Mouse (Mus musculus) stomach, postnatal 0 days (tissue): Measurements from ENCODE around the gene Slc25a35. TPM values are rescaled to one million over a fixed set of nuclear protein-coding genes. Genes with fewer than 3 reads are reported as not detected.
"Not testable (repeated sequence)": the region's sequence is repeated elsewhere in the genome, so short reads cannot be mapped to it uniquely, and the experiment has no call there.

Experiments used
- ATAC-seq: fragments of 200-750 bp; cut with Nextera tagmentation; 2 replicates; pipeline ENCODE4 v1.8.0; 2017; ENCODE audit not compliant: low FRiP score, low TSS enrichment
- DNase-seq: peaks from one replicate; pipeline ENCODE4 v3.0.0-alpha.2; 2016; ENCODE audit warnings: low spot score
- H3K27ac ChIP-seq: fragments of 300-500 bp; sonication (generic); replicated peaks from 2 replicates; pipeline ENCODE4 v1.5.1; 2014; ENCODE audit warnings: mild to moderate bottlenecking, control low read depth
- H3K27me3 ChIP-seq: fragments of 300-500 bp; sonication (generic); 2 replicates; pipeline ENCODE4 v1.6.1; 2014; ENCODE audit warnings: low read length; ENCODE audit not compliant: control insufficient read depth, insufficient read depth
- H3K36me3 ChIP-seq: fragments of 300-500 bp; sonication (generic); 2 replicates; pipeline ENCODE4 v1.6.1; 2014; ENCODE audit warnings: low read length, mixed read lengths; ENCODE audit not compliant: control insufficient read depth, insufficient read depth
- H3K4me1 ChIP-seq: fragments of 300-500 bp; sonication (generic); replicated peaks from 2 replicates; pipeline ENCODE4 v1.6.1; 2014; ENCODE audit warnings: antibody characterized with exemption; ENCODE audit not compliant: control insufficient read depth, insufficient read depth
- H3K4me2 ChIP-seq: fragments of 300-500 bp; sonication (generic); replicated peaks from 2 replicates; pipeline ENCODE4 v1.6.1; 2014; ENCODE audit warnings: low read depth, mild to moderate bottlenecking, control low read depth, moderate library complexity
- H3K4me3 ChIP-seq: fragments of 300-500 bp; sonication (generic); 2 replicates; pipeline ENCODE4 v1.5.1; 2014; ENCODE audit warnings: low read depth, low read length, control low read depth
- H3K9ac ChIP-seq: fragments of 300-500 bp; sonication (generic); 2 replicates; pipeline ENCODE4 v1.6.1; 2014; ENCODE audit warnings: mild to moderate bottlenecking, low read length, control low read depth, mixed read lengths
- H3K9me3 ChIP-seq: fragments of 300-500 bp; sonication (generic); 2 replicates; pipeline ENCODE4 v1.6.1; 2016; ENCODE audit warnings: low read length; ENCODE audit not compliant: control insufficient read depth
- CTCF ChIP-seq: IDR thresholded peaks from 2 replicates; pipeline ENCODE4 v1.5.1; 2016; ENCODE audit warnings: antibody characterized with exemption, low read depth, mild to moderate bottlenecking, moderate library complexity
- EP300 ChIP-seq: optimal IDR thresholded peaks from 2 replicates; pipeline ENCODE3; 2016; ENCODE audit warnings: antibody characterized with exemption
- WGBS: fragments of 180-500 bp; shearing (Covaris S2); extraction: QIAGEN DNeasy Blood & Tissue Kit; methylation state at CpG from one replicate; pipeline ENCODE4 v1.1.7; 2014; 5-methylcytosine and 5-hydroxymethylcytosine counted together
- polyA plus RNA-seq: library from polyadenylated mRNA; unstranded; fragments of >200 nt; fragmentation: Nextera tagmentation; extraction: Ambion mirVana; gene quantifications from 2 replicates; pipeline ENCODE4 v1.2.1, GENCODE M21; 2015

The Slc25a35 gene
- polyA plus RNA-seq, 1 experiment from 2014 or later, result 4.9 TPM

GRCm38 (mm10) chr11:68987365-68987882 is 19.5 kb downstream of the Slc25a35 start:
- Histone ChIP-seq H3K9ac (no peak overlapping the region), H3K4me2 (no peak overlapping the region)

GRCm38 (mm10) chr11:68988341-68988740 is 20.4 kb downstream of the Slc25a35 start:
- TF ChIP-seq CTCF (no peak), EP300 (no peak)
- no peak overlapping the region for H3K9ac ChIP-seq
- H3K4me2 ChIP-seq, result no peak overlapping the region
- no peak overlapping the region for H3K4me3 ChIP-seq
- peaks cover 25% of the 10 kb centered on the region for H3K36me3 ChIP-seq
- DNase-seq (no peak), ATAC-seq (no peak)
- H3K4me1 ChIP-seq, result no peaks in the 10 kb centered on the region
- no peak overlapping the region for H3K27ac ChIP-seq
- WGBS, result 84% methylated on average over 17 of the region's 17 CpGs
- H3K9me3 ChIP-seq, result no peaks in the 10 kb centered on the region
- H3K27me3 ChIP-seq, result no peaks in the 10 kb centered on the region

More at GRCm38 (mm10) chr11:68987365-68987882, 19.5 kb downstream of the Slc25a35 start:
- no peaks in the 10 kb centered on the region for H3K4me1 ChIP-seq
- H3K4me3 ChIP-seq, result no peak overlapping the region
- H3K27ac ChIP-seq, result no peak overlapping the region
- no peaks in the 10 kb centered on the region for H3K9me3 ChIP-seq
- ATAC-seq (no peak), DNase-seq (no peak)
- no peak for TF ChIP-seq EP300
- no peak for TF ChIP-seq CTCF
- H3K36me3 ChIP-seq, result peaks cover 25% of the 10 kb centered on the region
- WGBS, result 89% methylated on average over 11 of the region's 11 CpGs
- H3K27me3 ChIP-seq, result no peaks in the 10 kb centered on the region

GRCm38 (mm10) chr11:68993122-68993521 is 25.2 kb downstream of the Slc25a35 start:
- Histone ChIP-seq H3K4me3 (no peak overlapping the region), H3K27ac (no peak overlapping the region), H3K36me3 (peaks cover 33% of the 10 kb centered on the region), H3K27me3 (no peaks in the 10 kb centered on the region), H3K4me2 (no peak overlapping the region), H3K9me3 (no peaks in the 10 kb centered on the region), H3K4me1 (no peaks in the 10 kb centered on the region), H3K9ac (no peak overlapping the region)
- DNase-seq (no peak), ATAC-seq (no peak)
- 85% methylated on average over 7 of the region's 7 CpGs for WGBS
- TF ChIP-seq EP300 (no peak), CTCF (no peak)

- Histone ChIP-seq H3K4me1 (no peaks in the 10 kb centered on the region), H3K4me3 (no peak overlapping the region), H3K9ac (no peak overlapping the region), H3K27me3 (no peaks in the 10 kb centered on the region), H3K9me3 (no peaks in the 10 kb centered on the region), H3K4me2 (no peak overlapping the region), H3K27ac (no peak overlapping the region), H3K36me3 (peaks cover 33% of the 10 kb centered on the region)
- WGBS, result 93% methylated on average over 3 of the region's 3 CpGs
- ATAC-seq (no peak), DNase-seq (no peak)
- TF ChIP-seq CTCF, result peak; percentile 48
- TF ChIP-seq EP300, result no peak
These were observed 26.4 kb downstream of the Slc25a35 start for GRCm38 (mm10) chr11:68994377-68994776.

- Histone ChIP-seq H3K9me3 (no peaks in the 10 kb centered on the region), H3K27ac (no peak overlapping the region), H3K4me2 (no peak overlapping the region), H3K4me3 (no peak overlapping the region), H3K27me3 (no peaks in the 10 kb centered on the region), H3K4me1 (no peaks in the 10 kb centered on the region), H3K36me3 (peaks cover 37% of the 10 kb centered on the region), H3K9ac (no peak overlapping the region)
- DNase-seq (no peak), ATAC-seq (no peak)
- no peak for TF ChIP-seq CTCF
- TF ChIP-seq EP300, result no peak
- 84% methylated on average over 4 of the region's 4 CpGs for WGBS
These were observed 29.1 kb downstream of the Slc25a35 start for GRCm38 (mm10) chr11:68997080-68997479.

- H3K4me3 ChIP-seq, H3K4me2 ChIP-seq, H3K27me3 ChIP-seq, H3K27ac ChIP-seq, ATAC-seq, H3K9me3 ChIP-seq, H3K4me1 ChIP-seq, H3K9ac ChIP-seq, DNase-seq: not testable (repeated sequence)
- WGBS, result 79% methylated on average over 4 of the region's 4 CpGs
- peaks cover 21% of the 10 kb centered on the region for H3K36me3 ChIP-seq
These were observed 34.9 kb downstream of the Slc25a35 start for GRCm38 (mm10) chr11:69002782-69003181.
